Mouse (Mus musculus): ENCODE data around the gene Polr3e. TPM values are rescaled to one million over a fixed set of nuclear protein-coding genes. Genes with fewer than 3 reads are reported as not detected.

Polr3e gene
- polyA plus RNA-seq, 1 experiment from 2014 or later, result 45.6 TPM

- Histone ChIP-seq H3K27ac (ENCODE audit: low read length) (peak overlapping the region; percentile 63), H3K9ac (replicated peaks; ENCODE audit: low read length) (peak overlapping the region; percentile 82), H3K4me3 (ENCODE audit: low read length) (peak overlapping the region; percentile 89), H3K4me2 (replicated peaks; ENCODE audit: low read depth, low read length) (peak overlapping the region; percentile 85), H3K36me3 (ENCODE audit: insufficient read depth, low read length) (no peaks in the 10 kb centered on the region), H3K4me1 (ENCODE audit: insufficient read depth, low read length) (peaks cover 16% of the 10 kb centered on the region; the same call in 1 of the 2 replicates), H3K9me3 (ENCODE audit: low read length) (no peaks in the 10 kb centered on the region), H3K27me3 (ENCODE audit: insufficient read depth, low read length) (no peaks in the 10 kb centered on the region)
- ATAC-seq (ENCODE audit: low FRiP score, low TSS enrichment), result no peak
- WGBS, result 4% methylated on average over 7 of the region's 7 CpGs
Measured at GRCm38 (mm10) chr7:120982968-120983367, 65.4 kb downstream of the Polr3e start.

- Histone ChIP-seq H3K36me3 (ENCODE audit: insufficient read depth, low read length) (no peaks in the 10 kb centered on the region), H3K4me2 (replicated peaks; ENCODE audit: low read depth, low read length) (no peak overlapping the region), H3K9ac (replicated peaks; ENCODE audit: low read length) (no peak overlapping the region), H3K27ac (ENCODE audit: low read length) (no peak overlapping the region), H3K9me3 (ENCODE audit: low read length) (0 out of 2 replicates have a peak, but pooled peaks cover 3% of the 10 kb centered on the region), H3K4me1 (ENCODE audit: insufficient read depth, low read length) (no peaks in the 10 kb centered on the region), H3K4me3 (ENCODE audit: low read length) (no peak overlapping the region), H3K27me3 (ENCODE audit: insufficient read depth, low read length) (no peaks in the 10 kb centered on the region)
- 81% methylated on average over 8 of the region's 8 CpGs for WGBS
- no peak for ATAC-seq (ENCODE audit: low FRiP score, low TSS enrichment)
Measured at GRCm38 (mm10) chr7:120991191-120991590, 73.6 kb downstream of the Polr3e start.

Other genes starting within 250 kb of the Polr3e start
- gene Pdzd9, start 247.4 kb upstream of the Polr3e start, polyA plus RNA-seq (2015; fragmentation: Nextera tagmentation; extraction: Ambion mirVana), result 0.49 and 0.51 TPM in 2 replicates
- 8.2 and 10.1 TPM in 2 replicates for gene Mosmo, start 240.1 kb upstream of the Polr3e start, polyA plus RNA-seq (2015; fragmentation: Nextera tagmentation; extraction: Ambion mirVana)
- gene Vwa3a, start 178.4 kb upstream of the Polr3e start, polyA plus RNA-seq (2015; fragmentation: Nextera tagmentation; extraction: Ambion mirVana), result 0.11 and 0.19 TPM in 2 replicates
- not detected in 2 replicates for gene Gm5737, start 105.4 kb upstream of the Polr3e start, polyA plus RNA-seq (2015; fragmentation: Nextera tagmentation; extraction: Ambion mirVana)
- 27.9 and 31.1 TPM in 2 replicates for gene Eef2k, start 74.9 kb upstream of the Polr3e start, polyA plus RNA-seq (2015; fragmentation: Nextera tagmentation; extraction: Ambion mirVana)
- gene Cdr2, start 64.6 kb downstream of the Polr3e start, polyA plus RNA-seq (2015; fragmentation: Nextera tagmentation; extraction: Ambion mirVana), result 10.4 and 11.1 TPM in 2 replicates
- gene Mfsd13b, start 64.8 kb downstream of the Polr3e start, polyA plus RNA-seq (2015; fragmentation: Nextera tagmentation; extraction: Ambion mirVana), result 0.24 TPM in 1 of 2 replicates, not detected in the other
- 155 and 163 TPM in 2 replicates for gene Mettl9, start 116.7 kb downstream of the Polr3e start, polyA plus RNA-seq (2015; fragmentation: Nextera tagmentation; extraction: Ambion mirVana)
- gene Igsf6, start 156.8 kb downstream of the Polr3e start, polyA plus RNA-seq (2015; fragmentation: Nextera tagmentation; extraction: Ambion mirVana), result 1.3 and 2.1 TPM in 2 replicates
- gene Otoa, start 163.9 kb downstream of the Polr3e start, polyA plus RNA-seq (2015; fragmentation: Nextera tagmentation; extraction: Ambion mirVana), result 0.09 and 0.16 TPM in 2 replicates